Mouse (Mus musculus) heart, adult 2 months (tissue): Measurements from ENCODE around the gene Ear1. TPM values are rescaled to one million over a fixed set of nuclear protein-coding genes. Genes with fewer than 3 reads are reported as not detected.
A peak's percentile ranks its signal among the peaks of the same experiment; 100 is the strongest.
"Not testable (repeated sequence)": the region's sequence is repeated elsewhere in the genome, so short reads cannot be mapped to it uniquely, and the experiment has no call there.

Source experiments
- DNase-seq, 2 experiments: peaks; one replicate each; pipeline ENCODE4 v3.0.0; 2021
- H3K27ac ChIP-seq: fragments of 200-600 bp; 2 replicates; pipeline ENCODE4 v1.8.1; 2022
- H3K27me3 ChIP-seq: fragments of 200-500 bp; 2 replicates; pipeline ENCODE4 v1.6.1; 2012; ENCODE audit warnings: mild to moderate bottlenecking, low read length, inconsistent platforms, mixed read lengths; ENCODE audit not compliant: control insufficient read depth, insufficient read depth
- H3K36me3 ChIP-seq: fragments of 200-500 bp; 2 replicates; pipeline ENCODE4 v1.6.1; 2012; ENCODE audit warnings: low read length, inconsistent platforms; ENCODE audit not compliant: control insufficient read depth, insufficient read depth
- H3K4me1 ChIP-seq: fragments of 200-500 bp; 2 replicates; pipeline ENCODE4 v1.6.1; 2011; ENCODE audit warnings: low read length; ENCODE audit not compliant: control insufficient read depth, insufficient read depth
- H3K4me3 ChIP-seq: fragments of 200-600 bp; 2 replicates; pipeline ENCODE4 v1.8.1; 2022
- H3K79me2 ChIP-seq: fragments of 200-500 bp; replicated peaks from 2 replicates; pipeline ENCODE4 v1.6.1; 2012; ENCODE audit warnings: mild to moderate bottlenecking, inconsistent platforms, low read length, moderate library complexity, mixed read lengths; ENCODE audit not compliant: control insufficient read depth, insufficient read depth
- H3K9ac ChIP-seq: fragments of 200-500 bp; 2 replicates; pipeline ENCODE4 v1.6.1; 2012; ENCODE audit warnings: low read depth, mild to moderate bottlenecking, control low read depth, inconsistent platforms, low read length, mixed read lengths
- CTCF ChIP-seq: fragments of 200-600 bp; IDR thresholded peaks from 2 replicates; pipeline ENCODE4 v1.8.1; 2022; ENCODE audit warnings: antibody characterized with exemption, mild to moderate bottlenecking, moderate library complexity
- EP300 ChIP-seq: fragments of 200-500 bp; IDR thresholded peaks from 2 replicates; pipeline ENCODE4 v1.6.1; 2011; ENCODE audit warnings: low read depth, low read length, control low read depth; ENCODE audit not compliant: insufficient read depth
- WGBS: fragments of 180-500 bp; shearing (Covaris S2); methylation state at CpG from one replicate; pipeline ENCODE4 v1.1.7; 2018; 5-methylcytosine and 5-hydroxymethylcytosine counted together
- intact Hi-C: fragments of 180-260 bp; cut with DNase I; formaldehyde crosslinking; loops from one replicate; pipeline ENCODE4 v1.15.1; 2025
- long read RNA-seq: library from polyadenylated mRNA; stranded (forward); transcript quantifications from one replicate; pipeline ENCODE4 v2.0.0, GENCODE M21; 2021
- polyA plus RNA-seq: library from polyadenylated mRNA; depleted of rRNA; stranded (reverse); fragments of >200 nt; gene quantifications from 2 replicates; pipeline ENCODE4 v1.2.3, GENCODE M21; 2012; rRNA removed
- total RNA-seq, 2 experiments: library from RNA; stranded (reverse); gene quantifications; 2 replicates each; pipeline ENCODE4 v1.2.3; 2021

Gene Ear1
- not detected for total RNA-seq
- polyA plus RNA-seq: not detected in 2 replicates
- long read RNA-seq: 0 reads

- H3K36me3 ChIP-seq, H3K27ac ChIP-seq, H3K4me1 ChIP-seq, H3K9ac ChIP-seq, DNase-seq, H3K79me2 ChIP-seq, H3K27me3 ChIP-seq, H3K4me3 ChIP-seq, intact Hi-C loops: not testable (repeated sequence)
- WGBS: 83% methylated on average over 3 of the region's 3 CpGs
These were observed at the start of gene Ear1 for GRCm38 (mm10) chr14:43875417-43875816. TSS of gene Ear1 (minus strand) at chr14:43875517.

- Histone ChIP-seq H3K9ac (peak within 1 kb of the TSS; percentile 33), H3K4me3 (peak within 1 kb of the TSS; percentile 48)
- not testable (repeated sequence) for H3K36me3 ChIP-seq, H3K27ac ChIP-seq, H3K4me1 ChIP-seq, H3K79me2 ChIP-seq, H3K27me3 ChIP-seq
- intact Hi-C loops: loop anchor here (5.0 kb wide), 1 partner anchor 62 kb away; no protein-coding TSS in a partner anchor
- WGBS: 9% methylated on average over 10 of the region's 10 CpGs
- TF ChIP-seq EP300: 0 out of 2 replicates have a peak, but pooled peaks have one; percentile 39
- TF ChIP-seq CTCF: peak; percentile 82
- peak; percentile 50 to 58 for DNase-seq
These were observed 49.5 kb upstream of the Ear1 start, which contains the start of gene Gm8113 for GRCm38 (mm10) chr14:43924688-43925403. TSS of gene Gm8113 (plus strand) at chr14:43925390.

GRCm38 (mm10) chr14:43923459-43923858 lies 48.1 kb upstream of the Ear1 start, which contains the start of gene Ear10:
TSS of gene Ear10 (minus strand) at chr14:43923559.
- WGBS: 47% methylated on average over 3 of the region's 3 CpGs
- not testable (repeated sequence) for H3K9ac ChIP-seq, DNase-seq, H3K36me3 ChIP-seq, H3K4me1 ChIP-seq, H3K4me3 ChIP-seq, H3K79me2 ChIP-seq, H3K27me3 ChIP-seq, H3K27ac ChIP-seq
- intact Hi-C loops: loop anchor here (5.0 kb wide), 1 partner anchor 64 kb away; no protein-coding TSS in a partner anchor

- H3K79me2 ChIP-seq, intact Hi-C loops, H3K27me3 ChIP-seq, H3K36me3 ChIP-seq, H3K4me3 ChIP-seq, H3K9ac ChIP-seq, DNase-seq, H3K27ac ChIP-seq, H3K4me1 ChIP-seq: not testable (repeated sequence)
These were observed 42.9 kb upstream of the Ear1 start for GRCm38 (mm10) chr14:43918214-43918613.

- 81% methylated on average over 3 of the region's 3 CpGs for WGBS
- H3K9ac ChIP-seq, intact Hi-C loops, H3K27ac ChIP-seq, H3K27me3 ChIP-seq, DNase-seq, H3K4me1 ChIP-seq, H3K36me3 ChIP-seq, H3K4me3 ChIP-seq, H3K79me2 ChIP-seq: not testable (repeated sequence)
These were observed 23.3 kb upstream of the Ear1 start for GRCm38 (mm10) chr14:43898577-43898976.

GRCm38 (mm10) chr14:43895357-43895756 lies 20.0 kb upstream of the Ear1 start:
- 43% methylated on average over 1 of the region's 2 CpGs for WGBS
- H3K36me3 ChIP-seq, H3K27ac ChIP-seq, H3K4me3 ChIP-seq, intact Hi-C loops, DNase-seq, H3K9ac ChIP-seq, H3K27me3 ChIP-seq, H3K79me2 ChIP-seq, H3K4me1 ChIP-seq: not testable (repeated sequence)

- H3K9ac ChIP-seq, H3K4me3 ChIP-seq, H3K27me3 ChIP-seq, H3K36me3 ChIP-seq, H3K79me2 ChIP-seq, H3K27ac ChIP-seq, H3K4me1 ChIP-seq, intact Hi-C loops, DNase-seq: not testable (repeated sequence)
- 100% methylated on average over 1 of the region's 1 CpGs for WGBS
These were observed 16.0 kb upstream of the Ear1 start for GRCm38 (mm10) chr14:43891288-43891687.

GRCm38 (mm10) chr14:43886235-43886634 lies 10.9 kb upstream of the Ear1 start:
- H3K27me3 ChIP-seq, H3K27ac ChIP-seq, intact Hi-C loops, DNase-seq, H3K36me3 ChIP-seq, H3K79me2 ChIP-seq, H3K4me3 ChIP-seq, H3K4me1 ChIP-seq, H3K9ac ChIP-seq: not testable (repeated sequence)
- 45% methylated on average over 1 of the region's 1 CpGs for WGBS

- H3K4me1 ChIP-seq, H3K79me2 ChIP-seq, H3K9ac ChIP-seq, DNase-seq, H3K4me3 ChIP-seq, H3K27ac ChIP-seq, H3K27me3 ChIP-seq, H3K36me3 ChIP-seq, intact Hi-C loops: not testable (repeated sequence)
- 80% methylated on average over 5 of the region's 5 CpGs for WGBS
These were observed 4.7 kb upstream of the Ear1 start for GRCm38 (mm10) chr14:43879966-43880545.
